Mouse (Mus musculus) limb, embryonic 13.5 days (tissue): ENCODE data around the gene Gpr176. TPM values are rescaled to one million over a fixed set of nuclear protein-coding genes. Genes with fewer than 3 reads are reported as not detected.

Experiments used
- ATAC-seq: fragments of 200-750 bp; cut with Nextera tagmentation; 2 replicates; pipeline ENCODE4 v1.8.0; 2017; ENCODE audit warnings: low read depth, moderate number of reproducible peaks, moderate TSS enrichment; ENCODE audit not compliant: low FRiP score
- H3K27ac ChIP-seq: fragments of 300-500 bp; sonication (generic); 2 replicates; pipeline ENCODE4 v1.5.1; 2015; ENCODE audit warnings: inconsistent platforms, mild to moderate bottlenecking, moderate library complexity
- H3K27me3 ChIP-seq: fragments of 300-500 bp; sonication (generic); 2 replicates; pipeline ENCODE4 v1.6.1; 2015; ENCODE audit warnings: mild to moderate bottlenecking, inconsistent platforms
- H3K36me3 ChIP-seq: fragments of 300-500 bp; sonication (generic); 2 replicates; pipeline ENCODE4 v1.6.1; 2015; ENCODE audit warnings: inconsistent platforms, mild to moderate bottlenecking, moderate library complexity
- H3K4me1 ChIP-seq: fragments of 300-500 bp; sonication (generic); 2 replicates; pipeline ENCODE4 v1.6.1; 2015; ENCODE audit warnings: inconsistent platforms
- H3K4me2 ChIP-seq: fragments of 300-500 bp; sonication (generic); replicated peaks from 2 replicates; pipeline ENCODE4 v1.6.1; 2015; ENCODE audit warnings: inconsistent platforms, mild to moderate bottlenecking, moderate library complexity
- H3K4me3 ChIP-seq: fragments of 300-500 bp; sonication (generic); 2 replicates; pipeline ENCODE4 v1.5.1; 2015; ENCODE audit warnings: moderate library complexity, mild to moderate bottlenecking, inconsistent platforms
- H3K9ac ChIP-seq: fragments of 300-500 bp; sonication (generic); 2 replicates; pipeline ENCODE4 v1.6.1; 2015; ENCODE audit warnings: mild to moderate bottlenecking, inconsistent platforms
- H3K9me3 ChIP-seq: fragments of 300-500 bp; sonication (generic); 2 replicates; pipeline ENCODE4 v1.6.1; 2016; ENCODE audit warnings: inconsistent platforms
- WGBS: fragments of 180-500 bp; shearing (Covaris S2); methylation state at CpG from one replicate; pipeline ENCODE4 v1.1.7; 2015; 5-methylcytosine and 5-hydroxymethylcytosine counted together
- polyA plus RNA-seq: library from polyadenylated mRNA; unstranded; fragments of >200 nt; fragmentation: Nextera tagmentation; extraction: Ambion mirVana; gene quantifications from 2 replicates; pipeline ENCODE4 v1.2.1, GENCODE M21; 2015

The Gpr176 gene
- polyA plus RNA-seq, 1 experiment from 2014 or later: 0.34 TPM

- no peak for ATAC-seq
- no peak overlapping the region for H3K9ac ChIP-seq
- 87% methylated on average over 5 of the region's 5 CpGs for WGBS
- H3K27ac ChIP-seq: no peak overlapping the region
- peaks cover 11% of the 10 kb centered on the region for H3K4me1 ChIP-seq
- no peaks in the 10 kb centered on the region for H3K9me3 ChIP-seq
- H3K36me3 ChIP-seq: peaks cover 6% of the 10 kb centered on the region; the same call in 1 of the 2 replicates
- H3K4me3 ChIP-seq: no peak overlapping the region
- H3K27me3 ChIP-seq: no peaks in the 10 kb centered on the region
- H3K4me2 ChIP-seq: no peak overlapping the region
Observed at GRCm38 (mm10) chr2:118391201-118391600, 18.0 kb upstream of the Gpr176 start.

DNA sequence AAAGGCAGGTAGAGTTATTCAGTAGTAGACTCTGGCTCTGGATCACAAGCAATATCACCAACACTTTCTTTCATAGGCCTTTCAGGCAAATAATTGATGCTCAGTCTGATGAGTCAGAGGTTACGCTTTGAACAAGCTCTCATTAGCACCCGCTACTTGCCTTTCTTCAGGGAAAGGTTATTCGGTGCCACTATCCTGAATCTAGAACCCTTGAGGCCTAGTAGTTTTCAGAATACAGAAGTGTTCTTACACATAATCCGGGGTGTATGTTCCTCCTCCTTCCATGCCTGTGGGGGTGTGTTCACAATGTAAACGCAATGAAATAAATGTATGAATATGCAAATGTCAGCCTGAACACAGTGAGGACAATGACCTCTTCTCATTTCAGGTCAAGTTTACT, 16.9 kb upstream of the Gpr176 start:
- Histone ChIP-seq H3K9ac (no peak overlapping the region), H3K27ac (no peak overlapping the region), H3K4me2 (peak overlapping the region; percentile 82), H3K27me3 (no peaks in the 10 kb centered on the region), H3K4me3 (peak overlapping the region; percentile 77), H3K9me3 (no peaks in the 10 kb centered on the region), H3K4me1 (peaks cover 11% of the 10 kb centered on the region), H3K36me3 (no peaks in the 10 kb centered on the region)
- ATAC-seq: no peak
- WGBS: 87% methylated on average over 5 of the region's 5 CpGs

DNA sequence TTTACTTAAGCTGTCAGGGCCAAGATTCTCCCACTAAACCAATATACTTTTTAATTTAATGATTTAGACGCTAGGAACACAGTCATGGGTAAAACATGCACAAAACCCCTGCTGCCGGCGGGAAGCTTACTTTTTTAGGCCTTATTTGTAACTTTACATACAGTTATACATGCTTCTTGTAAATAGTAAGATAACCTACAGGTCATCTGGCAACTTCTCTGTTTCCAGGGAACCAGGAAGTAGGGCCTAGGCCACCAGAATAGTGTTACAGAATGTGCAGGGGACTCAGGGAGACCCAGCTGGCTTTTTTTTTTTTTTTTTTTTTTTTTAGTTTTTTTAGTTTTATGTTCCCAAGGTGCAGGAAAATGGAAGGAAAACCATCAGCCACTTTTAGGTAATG, 16.4 kb upstream of the Gpr176 start:
- Histone ChIP-seq H3K27ac (0 out of 2 replicates have a peak overlapping the region, but pooled peaks have one; percentile 95), H3K27me3 (no peaks in the 10 kb centered on the region), H3K9ac (peak overlapping the region; percentile 86), H3K4me1 (peaks cover 11% of the 10 kb centered on the region), H3K4me3 (peak overlapping the region; percentile 77), H3K36me3 (no peaks in the 10 kb centered on the region), H3K9me3 (no peaks in the 10 kb centered on the region), H3K4me2 (peak overlapping the region; percentile 82)
- no peak for ATAC-seq
- WGBS: 47% methylated on average over 3 of the region's 3 CpGs

- Histone ChIP-seq H3K4me3 (peak within 1 kb of the TSS; percentile 77), H3K27ac (peak within 1 kb of the TSS; percentile 95), H3K27me3 (no peaks in the 10 kb centered on the region), H3K4me2 (peak within 1 kb of the TSS; percentile 82), H3K4me1 (peaks cover 11% of the 10 kb centered on the region), H3K36me3 (no peaks in the 10 kb centered on the region), H3K9me3 (no peaks in the 10 kb centered on the region), H3K9ac (peak within 1 kb of the TSS; percentile 86)
- WGBS: under 1% methylated on average over 61 of the region's 61 CpGs
- ATAC-seq: peak; percentile 95
Observed at GRCm38 (mm10) chr2:118388341-118389335, 15.4 kb upstream of the Gpr176 start, which contains the start of gene Eif2ak4. Gene Eif2ak4, plus strand, starts transcription at chr2:118388618.

- Histone ChIP-seq H3K9me3 (no peaks in the 10 kb centered on the region), H3K4me1 (no peaks in the 10 kb centered on the region), H3K27ac (no peak overlapping the region), H3K4me3 (no peak overlapping the region), H3K9ac (no peak overlapping the region), H3K27me3 (no peaks in the 10 kb centered on the region), H3K4me2 (no peak overlapping the region), H3K36me3 (no peaks in the 10 kb centered on the region)
- no peak for ATAC-seq
- WGBS: 67% methylated on average over 5 of the region's 5 CpGs
Observed at GRCm38 (mm10) chr2:118383387-118383786, 10.2 kb upstream of the Gpr176 start.

DNA sequence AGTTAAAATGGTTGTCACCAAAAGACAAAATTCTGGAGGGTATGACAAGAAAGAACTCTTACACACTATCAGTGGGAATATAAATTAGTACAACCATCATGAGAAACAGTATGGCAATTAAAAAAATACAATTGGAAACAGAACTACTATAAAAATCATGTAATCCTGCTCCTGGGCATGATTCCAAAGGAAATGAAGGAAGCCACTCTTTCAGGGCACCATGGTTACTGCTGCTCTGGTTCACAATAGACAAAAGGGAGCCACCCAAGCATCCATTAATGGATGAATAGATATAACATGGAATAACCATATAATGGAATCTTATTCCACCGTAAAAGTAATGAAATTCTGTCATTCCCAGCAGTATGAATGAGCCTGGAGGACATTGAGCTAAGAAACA, 6.5 kb upstream of the Gpr176 start:
- no peaks in the 10 kb centered on the region for H3K36me3 ChIP-seq
- ATAC-seq: no peak
- WGBS: 63% methylated on average over 1 of the region's 1 CpGs
- H3K9me3 ChIP-seq: no peaks in the 10 kb centered on the region
- no peaks in the 10 kb centered on the region for H3K27me3 ChIP-seq
- no peak overlapping the region for H3K4me3 ChIP-seq
- no peak overlapping the region for H3K9ac ChIP-seq
- no peaks in the 10 kb centered on the region for H3K4me1 ChIP-seq
- H3K27ac ChIP-seq: no peak overlapping the region
- no peak overlapping the region for H3K4me2 ChIP-seq

- H3K4me3 ChIP-seq: no peak overlapping the region
- H3K36me3 ChIP-seq: no peaks in the 10 kb centered on the region
- ATAC-seq: no peak
- H3K4me1 ChIP-seq: peaks cover 18% of the 10 kb centered on the region
- H3K9ac ChIP-seq: no peak overlapping the region
- peaks cover 22% of the 10 kb centered on the region for H3K27me3 ChIP-seq
- no peak overlapping the region for H3K4me2 ChIP-seq
- H3K27ac ChIP-seq: no peak overlapping the region
- H3K9me3 ChIP-seq: no peaks in the 10 kb centered on the region
Observed at GRCm38 (mm10) chr2:118375931-118376330, 2.7 kb upstream of the Gpr176 start.

DNA sequence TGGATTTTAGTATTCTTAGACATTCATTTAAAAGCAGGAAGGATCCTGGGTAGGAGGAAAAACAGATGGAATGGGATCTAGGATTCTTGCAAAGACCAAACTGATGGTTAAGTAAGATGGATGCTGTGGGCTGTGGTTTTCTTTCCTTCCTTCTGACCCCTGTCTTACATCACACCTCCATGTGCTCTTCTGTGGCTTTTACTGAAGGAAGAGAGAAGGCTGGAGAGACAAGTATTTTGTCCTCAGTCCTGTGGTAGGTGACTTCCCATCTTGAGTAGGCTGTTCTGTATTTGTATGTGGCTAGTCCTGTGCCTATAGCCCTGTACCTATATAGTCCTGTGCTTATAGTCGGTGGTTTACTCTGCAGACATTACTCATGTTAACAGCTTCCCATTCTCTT, 2.3 kb upstream of the Gpr176 start:
- Histone ChIP-seq H3K36me3 (no peaks in the 10 kb centered on the region), H3K9me3 (no peaks in the 10 kb centered on the region), H3K4me2 (no peak overlapping the region), H3K27ac (no peak overlapping the region), H3K9ac (no peak overlapping the region), H3K27me3 (peaks cover 25% of the 10 kb centered on the region), H3K4me3 (no peak overlapping the region), H3K4me1 (peaks cover 18% of the 10 kb centered on the region)
- ATAC-seq: no peak
- WGBS: 74% methylated on average over 1 of the region's 1 CpGs

DNA sequence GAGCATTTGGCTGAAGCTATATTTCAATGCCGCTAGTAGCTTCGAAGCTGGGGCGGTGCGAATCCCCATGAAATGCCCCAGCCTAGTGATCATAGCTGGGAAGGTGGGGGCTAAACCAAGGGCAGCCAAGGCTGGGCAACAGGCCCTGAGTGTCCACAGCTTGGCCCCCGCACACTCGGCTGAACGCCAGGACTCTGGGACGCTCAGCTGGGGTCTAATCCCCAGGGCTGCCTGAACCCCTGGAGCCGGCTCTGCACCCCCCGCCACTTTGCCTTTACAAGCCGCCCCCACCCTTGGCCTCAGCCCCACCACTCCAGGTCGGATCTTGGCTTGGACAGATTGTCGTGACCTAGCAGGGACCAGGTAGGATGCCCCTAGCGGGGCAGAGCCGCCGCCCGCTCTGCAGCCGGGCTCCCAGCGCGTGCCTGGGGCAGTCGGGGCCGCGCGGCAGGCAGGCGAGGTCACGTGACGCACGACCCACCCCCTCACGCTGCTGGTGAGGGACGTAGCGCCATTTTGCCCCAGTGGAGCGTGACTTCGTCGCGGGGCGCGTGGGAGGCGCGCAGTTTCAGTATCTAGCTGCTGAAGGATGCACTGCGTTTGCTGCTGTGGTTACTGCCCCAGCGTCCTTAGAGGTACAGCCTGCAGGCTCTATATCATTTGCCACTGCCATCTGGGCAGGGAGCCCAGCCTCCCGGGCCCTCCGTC, 507 bp upstream of the Gpr176 start:
- ATAC-seq: peak; percentile 88
- peaks cover 40% of the 10 kb centered on the region for H3K27me3 ChIP-seq
- no peaks in the 10 kb centered on the region for H3K36me3 ChIP-seq
- peak overlapping the region; percentile 66 for H3K9ac ChIP-seq
- peaks cover 18% of the 10 kb centered on the region for H3K4me1 ChIP-seq
- H3K9me3 ChIP-seq: no peaks in the 10 kb centered on the region
- peak overlapping the region; percentile 53 for H3K4me3 ChIP-seq
- WGBS: 3% methylated on average over 43 of the region's 43 CpGs
- peak overlapping the region; percentile 98 for H3K4me2 ChIP-seq
- H3K27ac ChIP-seq: no peak overlapping the region

- peaks cover 18% of the 10 kb centered on the region for H3K4me1 ChIP-seq
- H3K4me2 ChIP-seq: peak overlapping the region; percentile 98
- 9% methylated on average over 11 of the region's 11 CpGs for WGBS
- H3K9ac ChIP-seq: peak overlapping the region; percentile 66; the same call in 1 of the 2 replicates
- H3K27me3 ChIP-seq: peaks cover 40% of the 10 kb centered on the region
- no peak overlapping the region for H3K27ac ChIP-seq
- ATAC-seq: no peak; the same call in 1 of the 2 replicates
- peak overlapping the region; percentile 53 for H3K4me3 ChIP-seq
- no peaks in the 10 kb centered on the region for H3K36me3 ChIP-seq
- no peaks in the 10 kb centered on the region for H3K9me3 ChIP-seq
Observed at GRCm38 (mm10) chr2:118372561-118372900, 688 bp downstream of the Gpr176 start.

GRCm38 (mm10) chr2:118371841-118372240, 1.4 kb downstream of the Gpr176 start:
- ATAC-seq: no peak
- Histone ChIP-seq H3K9ac (no peak overlapping the region), H3K4me1 (peaks cover 18% of the 10 kb centered on the region), H3K4me2 (no peak overlapping the region), H3K4me3 (no peak overlapping the region), H3K27me3 (peaks cover 40% of the 10 kb centered on the region), H3K9me3 (no peaks in the 10 kb centered on the region), H3K36me3 (no peaks in the 10 kb centered on the region), H3K27ac (no peak overlapping the region)
- 54% methylated on average over 1 of the region's 1 CpGs for WGBS

DNA sequence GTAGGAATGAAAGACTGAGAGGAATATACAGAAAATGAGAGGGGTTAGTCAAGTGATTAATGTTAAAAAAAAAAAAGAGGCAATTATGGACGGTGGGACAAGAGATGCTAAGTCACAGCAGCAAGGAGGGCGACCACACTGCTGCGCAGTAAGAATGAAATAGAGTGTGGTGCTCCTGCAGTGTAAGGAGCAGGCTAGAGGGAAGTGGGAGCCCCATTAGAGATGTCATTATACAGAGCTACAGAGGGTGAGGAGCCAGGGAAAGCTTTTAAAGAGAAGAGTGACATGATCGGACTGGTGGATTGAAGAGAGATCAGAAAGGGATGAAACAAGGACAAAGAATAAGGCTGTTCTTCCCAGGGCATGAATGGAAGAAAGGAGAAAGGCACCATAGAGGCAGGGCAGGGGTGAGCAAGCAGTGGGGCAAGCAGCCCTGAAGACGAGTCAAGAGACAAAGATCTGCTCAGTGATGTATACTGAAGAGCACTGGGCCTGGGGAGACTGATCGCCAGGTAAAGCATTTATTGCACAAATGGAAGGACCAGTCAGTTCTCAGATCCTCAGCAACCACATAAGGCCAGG, 18.0 kb downstream of the Gpr176 start:
- Histone ChIP-seq H3K27me3 (no peaks in the 10 kb centered on the region), H3K4me3 (no peak overlapping the region), H3K9me3 (no peaks in the 10 kb centered on the region), H3K27ac (no peak overlapping the region), H3K4me1 (no peaks in the 10 kb centered on the region), H3K9ac (no peak overlapping the region), H3K4me2 (no peak overlapping the region), H3K36me3 (no peaks in the 10 kb centered on the region)
- WGBS: 82% methylated on average over 6 of the region's 6 CpGs
- ATAC-seq: no peak
